Mouse (Mus musculus): ENCODE measurements around the gene Olfr1043. TPM values are rescaled to one million over a fixed set of nuclear protein-coding genes. Genes with fewer than 3 reads are reported as not detected.
"Not testable (repeated sequence)": the region's sequence is repeated elsewhere in the genome, so short reads cannot be mapped to it uniquely, and the experiment has no call there.

The Olfr1043 gene
- polyA plus RNA-seq, 1 experiment = not detected

DNA sequence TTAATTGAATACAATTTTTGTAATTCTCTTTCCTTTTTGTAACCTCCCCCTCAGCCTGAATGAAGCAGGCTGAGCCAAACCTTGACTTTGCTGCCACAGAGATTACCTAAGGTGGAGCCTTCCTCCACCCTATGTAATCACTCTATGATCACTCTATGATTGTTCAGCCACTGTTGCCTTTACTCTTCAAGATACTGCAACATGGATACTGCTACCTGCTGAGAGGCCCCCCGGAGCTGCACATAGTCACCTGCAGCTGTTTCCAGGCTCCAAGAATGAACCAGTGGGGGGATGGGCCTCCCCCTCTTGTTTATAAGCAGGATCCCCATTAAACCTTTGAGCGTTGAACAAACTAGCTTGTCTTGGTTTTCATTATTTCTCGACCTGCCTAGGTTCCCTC is 12.6 kb upstream of the Olfr1043 start:
- Histone ChIP-seq H3K79me2 (ENCODE audit: control insufficient read depth, insufficient read depth) (no peaks in the 10 kb centered on the region), H3K36me3 (ENCODE audit: control insufficient read depth, insufficient read depth) (no peaks in the 10 kb centered on the region), H3K4me2 (ENCODE audit: low read depth) (no peak overlapping the region), H3ac (ENCODE audit: control insufficient read depth, insufficient read length) (no peak overlapping the region), H3K27me3 (ENCODE audit: control insufficient read depth, insufficient read depth, insufficient read length) (no peaks in the 10 kb centered on the region), H3K4me3 (no peak overlapping the region)
- TF ChIP-seq MYOG (IDR thresholded peaks at IDR 0.05; ENCODE audit: control insufficient read depth in 1 of 3, insufficient read depth in 1 of 3, insufficient read length in 2 of 3, low read depth in 2 of 3) = no peak

GRCm38 (mm10) chr2:86177720-86178119 is 10.4 kb upstream of the Olfr1043 start, which contains the start of gene Olfr1044:
Olfr1044 (minus strand) TSS chr2:86177820.
- Histone ChIP-seq H3K4me2 (ENCODE audit: low read depth) (no peak within 1 kb of the TSS), H3K36me3 (ENCODE audit: control insufficient read depth, insufficient read depth) (no peaks in the 10 kb centered on the region), H3K4me3 (no peak within 1 kb of the TSS), H3K27me3 (ENCODE audit: control insufficient read depth, insufficient read depth, insufficient read length) (no peaks in the 10 kb centered on the region), H3ac (ENCODE audit: control insufficient read depth, insufficient read length) (no peak within 1 kb of the TSS), H3K79me2 (ENCODE audit: control insufficient read depth, insufficient read depth) (no peaks in the 10 kb centered on the region)
- TF ChIP-seq SRF (IDR thresholded peaks at IDR 0.05; ENCODE audit: control insufficient read depth, insufficient read length, low read depth) (no peak), POLR2AphosphoS2 (IDR thresholded peaks at IDR 0.05; ENCODE audit: insufficient read length, low read depth) (no peak), TCF12 (IDR thresholded peaks at IDR 0.05; ENCODE audit: insufficient read depth, poor library complexity, severe bottlenecking) (no peak), MYOG (IDR thresholded peaks at IDR 0.05; ENCODE audit: control insufficient read depth in 1 of 3, insufficient read depth in 1 of 3, insufficient read length in 2 of 3, low read depth in 2 of 3) (no peak), REST (IDR thresholded peaks at IDR 0.05; ENCODE audit: insufficient read depth, insufficient read length) (no peak), MAX (IDR thresholded peaks at IDR 0.05; ENCODE audit: low read depth) (no peak), POLR2A (IDR thresholded peaks at IDR 0.05; ENCODE audit: insufficient read length, low read depth) (no peak), CEBPB (IDR thresholded peaks at IDR 0.05; ENCODE audit: insufficient read depth, poor library complexity, severe bottlenecking) (no peak), MYOD1 (IDR thresholded peaks at IDR 0.05; ENCODE audit: control insufficient read depth in 1 of 3, insufficient read length in 2 of 3, low read depth in 2 of 3) (no peak), USF1 (IDR thresholded peaks at IDR 0.05; ENCODE audit: low read depth) (no peak), TCF3 (IDR thresholded peaks at IDR 0.05; ENCODE audit: insufficient read length, low read depth) (no peak), E2F4 (IDR thresholded peaks at IDR 0.05; ENCODE audit: insufficient read depth) (no peak)

- H3ac ChIP-seq (ENCODE audit: control insufficient read depth, insufficient read length); H3K79me2 ChIP-seq (ENCODE audit: control insufficient read depth, insufficient read depth); H3K27me3 ChIP-seq (ENCODE audit: control insufficient read depth, insufficient read depth, insufficient read length); H3K36me3 ChIP-seq (ENCODE audit: control insufficient read depth, insufficient read depth); H3K4me2 ChIP-seq (ENCODE audit: low read depth); H3K4me3 ChIP-seq: not testable (repeated sequence)
These were observed 8.1 kb upstream of the Olfr1043 start for GRCm38 (mm10) chr2:86175422-86175821.

DNA sequence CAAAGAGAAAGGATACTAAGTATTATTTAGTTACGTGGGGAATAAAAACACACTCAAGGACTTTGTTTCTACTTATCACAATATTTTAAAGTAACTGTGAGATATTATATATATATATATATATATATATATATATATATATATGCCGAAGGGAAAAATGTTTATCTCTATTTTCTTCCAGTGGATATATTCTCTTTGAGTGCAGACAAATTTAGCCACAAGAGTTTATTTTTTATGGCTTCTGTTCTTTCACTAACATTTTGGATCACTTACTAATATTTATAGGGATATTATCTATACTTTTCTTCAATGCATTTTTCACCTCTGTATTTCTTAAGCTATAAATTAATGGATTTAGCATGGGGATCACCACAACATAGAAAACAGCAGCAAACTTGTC is 5.6 kb downstream of the Olfr1043 start, which contains the start of gene Olfr1042:
Gene Olfr1042 (minus strand): TSS at position 101 of the 400 bp plus-strand sequence.
- no peaks in the 10 kb centered on the region for H3K27me3 ChIP-seq (ENCODE audit: control insufficient read depth, insufficient read depth, insufficient read length)
- H3ac ChIP-seq (ENCODE audit: control insufficient read depth, insufficient read length) = no peak within 1 kb of the TSS
- no peak for TF ChIP-seq REST (IDR thresholded peaks at IDR 0.05; ENCODE audit: insufficient read depth, insufficient read length)
- TF ChIP-seq MYOD1 (IDR thresholded peaks at IDR 0.05; ENCODE audit: control insufficient read depth in 1 of 3, insufficient read length in 2 of 3, low read depth in 2 of 3) = no peak

GRCm38 (mm10) chr2:86146632-86147031 is 20.7 kb downstream of the Olfr1043 start, which contains the start of gene Olfr1040:
Olfr1040 (minus strand) TSS chr2:86146732.
- no peaks in the 10 kb centered on the region for H3K27me3 ChIP-seq (ENCODE audit: control insufficient read depth, insufficient read depth, insufficient read length)
- no peak within 1 kb of the TSS for H3K4me3 ChIP-seq
- TF ChIP-seq MAX (IDR thresholded peaks at IDR 0.05; ENCODE audit: low read depth) (no peak), POLR2AphosphoS2 (IDR thresholded peaks at IDR 0.05; ENCODE audit: insufficient read length, low read depth) (no peak), USF1 (IDR thresholded peaks at IDR 0.05; ENCODE audit: low read depth) (no peak), MYOD1 (IDR thresholded peaks at IDR 0.05; ENCODE audit: control insufficient read depth in 1 of 3, insufficient read length in 2 of 3, low read depth in 2 of 3) (no peak), CEBPB (IDR thresholded peaks at IDR 0.05; ENCODE audit: insufficient read depth, poor library complexity, severe bottlenecking) (no peak), TCF12 (IDR thresholded peaks at IDR 0.05; ENCODE audit: insufficient read depth, poor library complexity, severe bottlenecking) (no peak), SRF (IDR thresholded peaks at IDR 0.05; ENCODE audit: control insufficient read depth, insufficient read length, low read depth) (no peak), POLR2A (IDR thresholded peaks at IDR 0.05; ENCODE audit: insufficient read length, low read depth) (no peak), E2F4 (IDR thresholded peaks at IDR 0.05; ENCODE audit: insufficient read depth) (no peak), MYOG (IDR thresholded peaks at IDR 0.05; ENCODE audit: control insufficient read depth in 1 of 3, insufficient read depth in 1 of 3, insufficient read length in 2 of 3, low read depth in 2 of 3) (no peak), TCF3 (IDR thresholded peaks at IDR 0.05; ENCODE audit: insufficient read length, low read depth) (no peak), REST (IDR thresholded peaks at IDR 0.05; ENCODE audit: insufficient read depth, insufficient read length) (no peak)
- H3K79me2 ChIP-seq (ENCODE audit: control insufficient read depth, insufficient read depth) = no peaks in the 10 kb centered on the region
- H3ac ChIP-seq (ENCODE audit: control insufficient read depth, insufficient read length) = no peak within 1 kb of the TSS
- H3K4me2 ChIP-seq (ENCODE audit: low read depth) = no peak within 1 kb of the TSS
- no peaks in the 10 kb centered on the region for H3K36me3 ChIP-seq (ENCODE audit: control insufficient read depth, insufficient read depth)

More for the DNA sequence above, 5.6 kb downstream of the Olfr1043 start, which contains the start of gene Olfr1042:
- Histone ChIP-seq H3K4me3 (no peak within 1 kb of the TSS), H3K4me2 (ENCODE audit: low read depth) (no peak within 1 kb of the TSS), H3K36me3 (ENCODE audit: control insufficient read depth, insufficient read depth) (no peaks in the 10 kb centered on the region), H3K79me2 (ENCODE audit: control insufficient read depth, insufficient read depth) (no peaks in the 10 kb centered on the region)

DNA sequence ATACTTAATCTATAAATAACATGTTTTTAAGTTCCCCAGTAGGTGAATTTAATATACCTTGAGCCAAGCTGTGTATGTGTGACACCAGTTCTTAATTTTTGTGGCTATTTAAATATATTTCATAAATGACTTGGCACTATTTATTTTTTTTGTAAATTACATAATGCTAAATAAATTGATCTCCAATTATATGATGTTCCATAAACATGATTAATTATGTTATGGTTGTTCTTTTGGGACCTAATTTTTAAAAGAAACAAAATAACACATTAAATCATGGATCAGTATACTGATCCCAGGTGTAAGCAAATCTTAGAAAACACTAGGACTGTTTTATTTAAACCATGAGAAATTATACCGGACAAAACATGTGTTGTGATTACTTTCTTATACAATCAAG is 31.5 kb downstream of the Olfr1043 start, which contains the start of gene Olfr1039:
Gene Olfr1039 (minus strand): TSS at position 101 of the 400 bp plus-strand sequence.
- Histone ChIP-seq H3ac (ENCODE audit: control insufficient read depth, insufficient read length) (no peak within 1 kb of the TSS), H3K27me3 (ENCODE audit: control insufficient read depth, insufficient read depth, insufficient read length) (no peaks in the 10 kb centered on the region), H3K4me3 (no peak within 1 kb of the TSS), H3K4me2 (ENCODE audit: low read depth) (no peak within 1 kb of the TSS), H3K79me2 (ENCODE audit: control insufficient read depth, insufficient read depth) (no peaks in the 10 kb centered on the region), H3K36me3 (ENCODE audit: control insufficient read depth, insufficient read depth) (no peaks in the 10 kb centered on the region)
- no peak for TF ChIP-seq MAX (IDR thresholded peaks at IDR 0.05; ENCODE audit: low read depth)
- no peak for TF ChIP-seq POLR2AphosphoS2 (IDR thresholded peaks at IDR 0.05; ENCODE audit: insufficient read length, low read depth)
- TF ChIP-seq SRF (IDR thresholded peaks at IDR 0.05; ENCODE audit: control insufficient read depth, insufficient read length, low read depth) = no peak
- TF ChIP-seq MYOG (IDR thresholded peaks at IDR 0.05; ENCODE audit: control insufficient read depth in 1 of 3, insufficient read depth in 1 of 3, insufficient read length in 2 of 3, low read depth in 2 of 3) = no peak
- TF ChIP-seq POLR2A (IDR thresholded peaks at IDR 0.05; ENCODE audit: insufficient read length, low read depth) = no peak
- no peak for TF ChIP-seq TCF12 (IDR thresholded peaks at IDR 0.05; ENCODE audit: insufficient read depth, poor library complexity, severe bottlenecking)
- TF ChIP-seq USF1 (IDR thresholded peaks at IDR 0.05; ENCODE audit: low read depth) = no peak
- no peak for TF ChIP-seq REST (IDR thresholded peaks at IDR 0.05; ENCODE audit: insufficient read depth, insufficient read length)
- no peak for TF ChIP-seq MYOD1 (IDR thresholded peaks at IDR 0.05; ENCODE audit: control insufficient read depth in 1 of 3, insufficient read length in 2 of 3, low read depth in 2 of 3)
- TF ChIP-seq TCF3 (IDR thresholded peaks at IDR 0.05; ENCODE audit: insufficient read length, low read depth) = no peak
- TF ChIP-seq E2F4 (IDR thresholded peaks at IDR 0.05; ENCODE audit: insufficient read depth) = no peak
- no peak for TF ChIP-seq CEBPB (IDR thresholded peaks at IDR 0.05; ENCODE audit: insufficient read depth, poor library complexity, severe bottlenecking)
